Mouse (Mus musculus): ENCODE results near the gene Tbp.

DNA sequence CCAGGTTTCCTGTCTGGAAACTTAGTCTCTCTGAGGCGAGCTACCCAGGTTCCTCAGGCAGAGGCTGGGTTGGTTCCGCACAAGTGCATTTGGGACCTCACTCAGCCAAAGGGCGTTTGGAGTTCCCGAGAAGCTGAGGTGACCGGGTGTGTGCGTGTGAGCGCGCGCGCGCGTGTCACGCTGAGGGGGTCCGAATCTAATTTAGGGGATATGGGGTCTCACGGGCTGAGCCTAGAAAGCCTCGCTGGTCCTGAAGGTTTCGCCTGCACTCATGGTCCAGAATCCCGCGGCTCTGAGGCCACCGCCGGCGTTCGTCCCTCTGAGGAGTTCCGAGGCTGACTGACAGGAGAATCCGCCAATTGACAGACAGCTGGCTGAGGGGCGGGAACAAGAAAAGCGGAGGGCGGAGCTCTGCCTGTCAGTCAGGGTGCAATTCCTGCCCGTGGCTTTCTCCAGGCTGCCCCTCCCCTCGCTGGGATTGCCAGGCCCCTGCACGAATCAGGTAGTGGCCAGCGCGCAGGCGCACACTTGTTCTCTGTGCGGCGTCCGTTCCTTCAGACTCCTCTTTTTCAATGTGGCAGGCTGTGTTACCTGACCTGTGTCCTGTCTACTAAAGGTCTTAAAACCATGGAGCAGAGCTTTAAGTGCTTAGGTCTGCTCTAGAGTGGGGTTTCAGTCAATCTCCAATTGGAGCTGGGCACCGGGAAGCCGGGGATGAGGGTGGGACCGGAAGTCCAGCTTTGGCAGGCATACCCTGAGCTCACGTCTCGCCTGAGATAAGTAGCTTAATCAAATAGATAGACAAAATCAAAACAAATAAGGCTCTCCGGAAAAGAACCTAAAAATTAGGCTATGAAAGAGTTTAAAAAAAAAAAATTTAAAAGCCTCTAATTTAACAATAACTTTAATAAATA, 64.6 kb downstream of the Tbp start, which contains the start of gene Prdm9:
- TF ChIP-seq CTCF (IDR thresholded peaks at IDR 0.05; ENCODE audit: low read depth): no peak
- no peak for TF ChIP-seq EP300 (IDR thresholded peaks at IDR 0.05; ENCODE audit: low read depth)

Data from liver, embryonic 14.5 days (tissue).